ENCODE assay signal across 21 mouse cellular contexts in genomic region chr9:72703142-72703541, GRCm38 (mm10).
"Had no signal": no experiment of that assay in that cellular context is flagged by ENCODE, and none has a peak within 500 bp of the region (broad histone marks: within the 10 kb centered on the region; RNA-seq: fewer than 3 reads in every experiment).

No protein-coding gene starts in this region.

- H3K27me3 ChIP-seq: heart, embryonic 12.5 days; hindbrain, embryonic 13.5 days; hindbrain, embryonic 15.5 days; kidney, embryonic 15.5 days; limb, embryonic 13.5 days; limb, embryonic 15.5 days; liver, embryonic 12.5 days had no signal

- H3K27ac ChIP-seq: heart, embryonic 10.5 days; hindbrain, embryonic 13.5 days; hindbrain, embryonic 15.5 days; hindbrain, postnatal 0 days; kidney, embryonic 15.5 days; kidney, postnatal 0 days; limb, embryonic 13.5 days; limb, embryonic 15.5 days; liver, embryonic 12.5 days; liver, embryonic 14.5 days had no signal

- H3K9me3 ChIP-seq: heart, embryonic 10.5 days; heart, embryonic 12.5 days; hindbrain, embryonic 13.5 days; hindbrain, embryonic 15.5 days; kidney, embryonic 15.5 days; limb, embryonic 13.5 days; limb, embryonic 15.5 days; liver, embryonic 12.5 days had no signal

- DNase-seq: gastrocnemius, postnatal 10 days; gastrocnemius, postnatal 25 days; heart, postnatal 10 days; heart, postnatal 4 days; kidney, adult 9 months; kidney, postnatal 14 days; layer of hippocampus, adult 9-11 months; layer of hippocampus, postnatal 36 days; left cerebral cortex, postnatal 4 days had no signal

- H3K4me3 ChIP-seq: heart, embryonic 10.5 days; heart, embryonic 12.5 days; hindbrain, embryonic 13.5 days; hindbrain, embryonic 15.5 days; kidney, embryonic 15.5 days; limb, embryonic 13.5 days; limb, embryonic 15.5 days; liver, embryonic 12.5 days had no signal

- ATAC-seq: hindbrain, postnatal 0 days; intestine, embryonic 16.5 days; liver, embryonic 12.5 days had no signal

- H3K4me2 ChIP-seq: heart, embryonic 12.5 days; hindbrain, embryonic 13.5 days; hindbrain, embryonic 15.5 days; kidney, embryonic 15.5 days; limb, embryonic 13.5 days; limb, embryonic 15.5 days; liver, embryonic 12.5 days had no signal

- H3K9ac ChIP-seq: heart, embryonic 12.5 days; hindbrain, embryonic 13.5 days; hindbrain, embryonic 15.5 days; kidney, embryonic 15.5 days; limb, embryonic 13.5 days; limb, embryonic 15.5 days; liver, embryonic 12.5 days; liver, embryonic 14.5 days had no signal
